Mouse (Mus musculus): Measurements from ENCODE around the gene Lin7a.

The Lin7a gene

GRCm38 (mm10) chr10:107252503-107252815, 19.0 kb upstream of the Lin7a start:
- DNase-seq, result no peak

DNA sequence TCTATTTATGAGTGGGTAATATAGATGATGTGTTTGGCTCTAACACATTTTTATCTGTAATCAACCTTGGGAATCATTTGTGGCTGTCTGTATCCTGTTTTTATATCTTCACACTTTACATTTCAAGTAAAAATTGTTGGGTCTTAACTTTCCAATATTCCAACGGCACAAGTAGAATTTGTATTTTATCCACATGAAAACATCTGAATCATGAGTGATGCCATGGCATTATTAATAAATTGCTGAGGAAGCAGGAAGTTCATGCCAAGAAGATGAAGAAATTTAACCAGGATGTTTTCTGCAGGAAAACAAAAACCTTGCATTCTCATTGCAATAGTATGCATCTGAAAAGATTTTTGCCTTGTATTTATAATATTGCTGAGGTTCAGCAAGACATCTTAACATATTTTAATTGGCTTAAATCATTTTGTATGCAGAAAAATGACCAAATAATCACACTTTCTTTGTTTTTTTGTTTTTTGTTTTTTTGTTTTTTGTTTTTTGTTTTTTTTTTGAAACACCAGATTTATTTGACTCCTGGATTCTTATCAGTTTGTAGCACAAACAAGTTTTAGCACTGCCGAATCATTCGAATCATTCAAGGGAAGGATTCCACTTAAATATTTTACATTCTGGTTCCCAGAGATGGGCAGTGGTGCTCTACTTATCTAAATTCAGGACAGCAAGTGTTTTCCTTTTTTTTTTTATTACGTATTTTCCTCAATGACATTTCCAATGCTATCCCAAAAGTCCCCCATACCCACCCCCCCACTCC, 18.1 kb upstream of the Lin7a start:
- no peak for DNase-seq

GRCm38 (mm10) chr10:107254656-107255055, 16.8 kb upstream of the Lin7a start:
- DNase-seq, result no peak

DNA sequence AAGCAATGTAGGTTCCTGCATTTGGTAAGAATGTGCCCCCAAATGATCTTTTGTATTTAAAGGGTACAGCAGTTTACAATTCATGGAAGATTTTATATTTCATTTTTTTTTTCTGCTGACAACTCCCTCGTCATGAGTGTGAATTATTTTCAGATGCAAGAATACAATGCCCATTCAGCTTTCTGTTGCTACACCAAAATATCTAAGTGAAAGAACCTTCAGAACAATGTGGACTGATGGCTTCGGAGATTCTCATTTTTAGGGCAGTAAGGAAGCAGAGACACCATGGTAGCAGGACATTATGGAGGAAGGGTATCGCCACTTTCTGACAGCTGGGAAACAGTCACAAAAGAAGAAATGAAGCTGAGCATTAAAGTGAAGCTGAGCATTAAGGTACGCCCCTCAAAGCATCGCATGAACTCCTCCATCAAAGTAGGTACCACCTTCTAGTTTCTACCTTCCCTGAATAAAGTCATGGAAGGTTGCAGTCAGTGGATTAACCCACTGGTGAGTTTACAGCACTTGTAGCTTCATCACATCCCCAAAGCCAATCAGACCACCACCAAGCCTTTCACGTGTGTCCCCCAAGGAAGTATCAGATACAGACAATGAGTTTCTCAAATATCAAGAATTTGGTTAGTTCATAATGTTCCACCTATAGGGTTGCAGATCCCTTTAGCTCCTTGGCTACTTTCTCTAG, 16.0 kb upstream of the Lin7a start:
- no peak for DNase-seq

- no peak for DNase-seq
Observed at GRCm38 (mm10) chr10:107256451-107256960, 15.0 kb upstream of the Lin7a start.

DNA sequence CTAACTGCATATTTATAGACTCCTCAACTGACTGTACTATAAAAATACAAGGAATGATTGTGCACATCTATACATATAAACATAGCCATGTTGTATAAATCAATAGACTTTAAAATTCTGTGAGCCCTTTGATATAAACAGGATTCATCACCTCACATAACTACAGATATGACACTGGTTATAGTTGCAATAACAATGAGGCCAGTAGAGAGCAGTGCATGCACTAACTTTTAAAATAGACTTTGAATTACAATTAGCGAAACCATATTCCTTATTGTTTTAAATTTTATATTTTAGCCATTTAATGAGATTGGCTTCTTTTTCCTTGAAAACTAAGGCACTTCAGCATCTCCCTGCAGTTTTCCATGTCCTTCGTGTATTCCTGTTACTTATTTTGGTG, 11.1 kb upstream of the Lin7a start:
- DNase-seq, result no peak

- DNase-seq, result no peak
Observed at GRCm38 (mm10) chr10:107272131-107272803, 781 bp downstream of the Lin7a start.

DNA sequence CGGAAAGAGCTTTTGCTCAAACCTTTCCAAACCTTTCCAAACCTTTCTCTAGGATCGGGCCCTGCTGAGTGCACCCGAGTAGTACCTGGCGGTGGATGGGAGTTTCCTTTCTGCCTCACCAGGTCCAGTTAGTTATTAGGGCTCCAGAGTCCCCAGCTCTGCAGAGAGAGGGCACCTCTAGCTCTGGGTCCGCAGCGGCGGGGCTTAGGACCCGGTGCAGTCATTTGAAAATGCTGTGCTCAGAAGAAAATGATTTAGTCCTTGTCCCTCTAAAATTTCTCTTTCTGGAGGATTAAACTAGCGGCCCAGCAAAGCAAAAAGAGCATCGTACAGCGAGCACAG, 1.3 kb downstream of the Lin7a start:
- DNase-seq, result no peak

GRCm38 (mm10) chr10:107273848-107274247, 2.4 kb downstream of the Lin7a start:
- no peak for DNase-seq

GRCm38 (mm10) chr10:107274785-107275184, 3.3 kb downstream of the Lin7a start:
- no peak for DNase-seq

GRCm38 (mm10) chr10:107276647-107277046, 5.2 kb downstream of the Lin7a start:
- no peak for DNase-seq

GRCm38 (mm10) chr10:107293934-107294664, 22.6 kb downstream of the Lin7a start:
- no peak for DNase-seq

DNA sequence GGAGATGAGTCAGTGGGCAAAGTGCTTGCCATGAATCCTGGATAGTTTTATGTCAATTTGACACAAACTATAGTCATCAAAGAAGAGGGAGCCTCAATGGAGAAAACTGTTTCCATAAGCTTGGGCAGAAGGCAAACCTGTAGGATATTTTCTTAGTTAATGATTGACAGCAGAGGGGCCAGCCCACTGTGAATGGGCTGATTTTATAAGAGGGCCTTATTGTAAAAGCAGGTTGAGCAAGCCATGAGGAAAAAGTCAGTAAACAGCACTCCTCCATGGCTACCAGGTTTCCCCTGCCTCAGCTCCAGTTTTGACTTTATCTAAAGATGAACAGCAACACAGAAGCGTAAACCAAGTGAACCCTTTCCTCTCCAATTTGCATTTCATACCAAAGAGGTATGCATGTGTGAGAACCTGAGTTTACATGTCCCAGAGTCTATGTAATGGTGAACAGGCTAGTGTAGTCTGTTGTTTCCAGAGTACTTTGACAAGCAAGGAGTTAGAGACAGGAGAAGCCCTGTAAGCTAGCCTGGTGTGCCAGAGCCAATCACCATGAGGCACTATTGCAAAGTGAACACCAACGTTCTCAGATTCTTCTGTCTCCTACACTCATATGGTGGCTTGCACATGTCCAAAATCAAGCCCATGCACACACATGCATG, 29.2 kb downstream of the Lin7a start:
- DNase-seq, result no peak

- no peak for DNase-seq
Observed at GRCm38 (mm10) chr10:107310964-107311490, 39.5 kb downstream of the Lin7a start.

DNA sequence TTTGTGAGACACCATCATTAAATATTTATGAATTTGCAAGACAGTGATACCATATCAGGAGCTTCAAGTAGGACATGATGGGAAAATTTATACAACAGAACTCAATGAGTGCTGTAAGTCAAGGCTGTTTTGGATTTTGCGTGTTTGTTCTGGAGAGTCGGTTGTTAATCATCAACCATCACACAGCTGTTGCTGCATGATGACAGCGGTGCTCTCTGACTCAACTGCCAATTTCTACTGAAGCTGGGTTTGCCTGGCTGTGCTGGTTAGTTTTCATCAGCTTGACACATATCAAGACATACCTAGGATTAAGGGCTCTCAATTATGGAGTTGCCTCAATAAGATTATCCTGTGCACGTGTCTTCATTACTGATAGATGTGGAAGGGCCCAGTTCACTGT, 41.1 kb downstream of the Lin7a start:
- no peak for DNase-seq

DNA sequence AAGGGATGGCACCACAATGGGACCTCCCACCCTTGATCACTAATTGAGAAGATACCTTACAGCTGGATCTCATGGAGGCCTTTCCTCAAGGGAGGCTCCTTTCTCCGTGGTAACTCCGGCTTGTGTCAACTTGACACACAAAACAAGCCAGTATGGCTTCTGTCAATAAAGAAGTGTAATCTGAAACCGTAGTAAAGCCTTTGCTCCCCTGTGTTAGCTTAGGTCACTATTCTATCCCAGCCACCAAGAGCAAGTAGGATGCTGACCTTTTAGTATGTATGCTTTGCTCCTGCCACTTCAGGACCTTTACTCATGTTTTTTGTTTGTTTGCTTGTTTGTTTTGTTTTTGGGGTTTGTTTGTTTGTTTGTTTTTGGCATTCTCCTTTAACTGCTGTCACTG, 41.9 kb downstream of the Lin7a start:
- DNase-seq, result no peak

DNA sequence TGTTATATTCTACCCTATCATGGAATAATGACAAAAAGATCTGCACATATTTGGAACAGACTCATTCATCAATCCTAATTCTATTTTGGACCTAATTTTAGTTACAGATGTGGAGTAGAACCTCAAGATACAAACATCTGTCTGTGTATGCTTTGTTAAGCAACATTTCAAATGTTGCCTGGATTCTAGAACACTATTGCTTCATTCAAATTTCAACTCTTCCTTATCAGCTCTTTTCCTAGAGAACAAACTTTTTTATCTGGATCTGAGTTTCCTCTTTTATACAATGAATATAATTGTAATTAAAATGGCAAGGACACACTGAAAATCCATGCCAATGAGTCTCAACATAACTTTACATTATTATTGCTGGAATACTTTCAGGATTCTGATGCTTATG, 43.8 kb downstream of the Lin7a start:
- no peak for DNase-seq

DNA sequence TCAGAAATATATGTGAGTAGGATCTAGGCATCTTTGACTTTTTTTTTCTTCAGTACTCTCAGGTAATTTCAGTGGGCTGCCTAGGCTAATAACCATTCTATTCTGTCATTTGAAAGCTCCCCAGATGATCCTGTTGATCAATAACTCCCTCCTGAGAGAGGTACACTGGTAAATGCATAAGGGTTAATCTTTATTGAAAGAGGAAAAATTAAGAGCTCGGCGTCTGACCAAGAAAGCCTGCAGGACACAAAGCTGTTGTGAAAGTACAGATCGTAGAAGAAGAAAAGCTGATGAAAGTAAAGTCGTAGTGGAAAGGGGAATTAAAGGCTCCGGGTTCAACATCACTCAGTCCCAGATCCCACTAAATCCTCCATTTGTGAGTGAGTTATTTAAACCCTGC, 44.2 kb downstream of the Lin7a start:
- DNase-seq, result no peak

DNA sequence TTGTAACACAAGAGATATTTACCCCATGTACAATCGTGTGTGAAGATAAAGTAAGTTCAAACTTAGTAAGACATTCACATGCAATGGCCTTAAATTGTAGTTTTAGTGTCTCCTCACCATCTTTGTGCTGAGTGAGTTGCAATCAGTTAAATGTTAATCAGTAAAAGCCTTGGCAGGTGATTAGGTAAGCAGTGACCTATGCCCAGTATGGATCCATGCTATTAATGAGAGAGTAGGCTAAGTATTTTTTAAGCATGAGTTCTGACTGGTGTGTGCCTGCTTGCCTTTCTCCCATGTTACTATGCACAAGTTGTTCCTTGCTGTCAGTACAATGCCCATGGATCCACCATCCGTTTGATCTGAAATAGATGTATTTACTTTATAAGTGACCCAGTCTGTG, 44.6 kb downstream of the Lin7a start:
- DNase-seq, result no peak

DNA sequence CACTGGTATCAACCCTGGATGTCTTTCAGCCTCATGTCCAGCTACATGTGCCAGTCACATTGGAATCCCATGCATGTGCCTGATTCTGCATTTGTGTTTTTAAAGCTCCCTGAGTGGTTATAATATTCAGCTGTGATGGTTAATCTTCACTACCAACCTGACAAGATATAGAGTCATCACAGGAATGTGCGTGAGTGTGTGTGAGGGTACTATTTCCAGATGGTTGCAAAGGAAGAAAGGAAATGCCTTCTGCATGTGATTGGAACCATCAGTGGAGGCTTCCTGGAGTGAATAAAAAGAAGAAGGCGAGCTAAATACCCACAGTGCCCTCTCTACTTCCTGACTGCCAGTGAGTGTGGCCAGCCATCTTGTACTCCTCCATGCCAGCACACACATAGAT, 48.2 kb downstream of the Lin7a start:
- DNase-seq, result no peak

- no peak for DNase-seq
Observed at GRCm38 (mm10) chr10:107323865-107324264, 52.4 kb downstream of the Lin7a start.

DNA sequence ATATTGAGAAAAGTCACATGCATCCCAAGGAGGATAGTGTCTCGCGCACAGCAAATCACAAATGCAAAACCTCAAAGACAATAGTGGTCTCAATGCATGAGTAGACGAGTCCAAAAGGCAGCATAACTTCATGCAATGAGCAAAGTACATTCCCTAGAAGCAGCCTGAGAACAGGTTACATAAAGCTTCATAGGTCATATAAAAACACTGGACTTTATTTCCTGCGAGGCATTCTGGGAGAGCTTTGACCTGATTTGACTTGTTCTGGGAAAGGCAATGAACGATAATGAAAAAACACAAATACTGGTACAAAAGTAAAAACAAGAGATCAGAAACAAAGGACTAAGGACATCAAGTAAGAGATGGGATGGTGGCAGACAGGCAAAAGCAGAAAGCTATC, 54.1 kb downstream of the Lin7a start:
- no peak for DNase-seq

- DNase-seq, result no peak
Observed at GRCm38 (mm10) chr10:107339524-107339923, 68.0 kb downstream of the Lin7a start.
